In genomic region chr12:100997830-100998563, GRCm38 (mm10) we compare ENCODE assay signal across 10 mouse cellular contexts. TPM values are rescaled to one million over a fixed set of nuclear protein-coding genes. Genes with fewer than 3 reads are reported as not detected.
DNase-seq lines count a peak whose midpoint lies in the region; ATAC-seq and TF ChIP-seq lines count a peak whose summit lies in the region.
"Had no signal": no experiment of that assay in that cellular context is flagged by ENCODE, and none has a peak within 500 bp of the region (broad histone marks: within the 10 kb centered on the region; RNA-seq: fewer than 3 reads in every experiment).

No protein-coding gene starts in this region.

- TF ChIP-seq CTCF in hindbrain, postnatal 0 days (IDR thresholded peaks at IDR 0.05; ENCODE audit: low read depth), result no peak

- H3K27ac ChIP-seq in hindbrain, embryonic 10.5 days, result peak overlapping the region; percentile 9; the same call in 1 of the 2 replicates
- H3K27ac ChIP-seq in hindbrain, postnatal 0 days, result no peak overlapping the region
- 0 out of 2 replicates have a peak overlapping the region, but pooled peaks have one; percentile 34 for H3K27ac ChIP-seq in embryonic facial prominence, embryonic 15.5 days (replicated peaks)
- H3K27ac ChIP-seq in limb, embryonic 13.5 days, result no peak overlapping the region
- H3K27ac ChIP-seq in heart, embryonic 12.5 days (ENCODE audit: poor library complexity, severe bottlenecking), result no peak overlapping the region
- H3K27ac ChIP-seq: heart, embryonic 15.5 days had no signal

- peaks cover 10% of the 10 kb centered on the region; the same call in 1 of the 2 replicates for H3K36me3 ChIP-seq in hindbrain, embryonic 10.5 days
- no peaks in the 10 kb centered on the region for H3K36me3 ChIP-seq in hindbrain, postnatal 0 days (ENCODE audit: insufficient read depth, low read length)
- no peaks in the 10 kb centered on the region for H3K36me3 ChIP-seq in embryonic facial prominence, embryonic 15.5 days
- H3K36me3 ChIP-seq in limb, embryonic 13.5 days, result no peaks in the 10 kb centered on the region
- H3K36me3 ChIP-seq in heart, embryonic 12.5 days, result no peaks in the 10 kb centered on the region
- H3K36me3 ChIP-seq: heart, embryonic 15.5 days had no signal

- no peaks in the 10 kb centered on the region for H3K9me3 ChIP-seq in hindbrain, embryonic 10.5 days
- H3K9me3 ChIP-seq in hindbrain, postnatal 0 days (ENCODE audit: low read length), result no peaks in the 10 kb centered on the region
- no peaks in the 10 kb centered on the region for H3K9me3 ChIP-seq in embryonic facial prominence, embryonic 15.5 days (replicated peaks)
- no peaks in the 10 kb centered on the region for H3K9me3 ChIP-seq in limb, embryonic 13.5 days
- no peaks in the 10 kb centered on the region for H3K9me3 ChIP-seq in heart, embryonic 12.5 days (replicated peaks)
- H3K9me3 ChIP-seq: heart, embryonic 15.5 days had no signal

- no peak overlapping the region for H3K4me2 ChIP-seq in hindbrain, postnatal 0 days (ENCODE audit: low read depth, low read length)
- no peak overlapping the region for H3K4me2 ChIP-seq in embryonic facial prominence, embryonic 15.5 days (replicated peaks)
- H3K4me2 ChIP-seq in limb, embryonic 13.5 days (replicated peaks), result no peak overlapping the region
- no peak overlapping the region for H3K4me2 ChIP-seq in heart, embryonic 12.5 days
- H3K4me2 ChIP-seq: heart, embryonic 15.5 days had no signal

- no peak overlapping the region for H3K9ac ChIP-seq in hindbrain, postnatal 0 days (replicated peaks; ENCODE audit: low read length)
- H3K9ac ChIP-seq in embryonic facial prominence, embryonic 15.5 days, result no peak overlapping the region
- no peak overlapping the region for H3K9ac ChIP-seq in limb, embryonic 13.5 days
- no peak overlapping the region for H3K9ac ChIP-seq in heart, embryonic 12.5 days
- H3K9ac ChIP-seq: heart, embryonic 15.5 days had no signal

- DNase-seq in hindbrain, embryonic 10.5 days (ENCODE audit: low spot score), result no peak
- DNase-seq in hindbrain, postnatal 0 days (ENCODE audit: low spot score), result no peak
- DNase-seq in ES-CJ7 (ENCODE audit: low read depth, low spot score), result peak; percentile 31
- no peak for DNase-seq in layer of hippocampus, postnatal 25 days (ENCODE audit: extremely low spot score in 1 of 2, low spot score in 1 of 2)
- DNase-seq in left cerebral cortex, adult 11 months (ENCODE audit: low spot score), result no peak
- DNase-seq: layer of hippocampus, postnatal 36 days had no signal

- no peak overlapping the region for H3K4me3 ChIP-seq in hindbrain, embryonic 10.5 days
- no peak overlapping the region for H3K4me3 ChIP-seq in hindbrain, postnatal 0 days (ENCODE audit: low read length)
- H3K4me3 ChIP-seq in embryonic facial prominence, embryonic 15.5 days (replicated peaks), result no peak overlapping the region
- no peak overlapping the region for H3K4me3 ChIP-seq in limb, embryonic 13.5 days
- no peak overlapping the region for H3K4me3 ChIP-seq in heart, embryonic 12.5 days
- H3K4me3 ChIP-seq: heart, embryonic 15.5 days had no signal

- no peak for ATAC-seq in hindbrain, postnatal 0 days
- no peak for ATAC-seq in embryonic facial prominence, embryonic 15.5 days (ENCODE audit: insufficient number of reproducible peaks, low FRiP score, low TSS enrichment, low read depth)
- peak; percentile 34; the same call in 1 of the 2 replicates for ATAC-seq in limb, embryonic 13.5 days (ENCODE audit: low FRiP score, low read depth)
- ATAC-seq in heart, embryonic 12.5 days (ENCODE audit: insufficient number of reproducible peaks, low FRiP score), result no peak

- WGBS in hindbrain, embryonic 10.5 days, result 35% methylated on average over 10 of the region's 10 CpGs
- 40% methylated on average over 10 of the region's 10 CpGs for WGBS in hindbrain, postnatal 0 days
- WGBS in embryonic facial prominence, embryonic 15.5 days, result 11% methylated on average over 10 of the region's 10 CpGs
- WGBS in limb, embryonic 13.5 days, result 7% methylated on average over 10 of the region's 10 CpGs
- WGBS in heart, embryonic 12.5 days, result 18% methylated on average over 10 of the region's 10 CpGs

- peaks cover 6% of the 10 kb centered on the region; the same call in 1 of the 2 replicates for H3K27me3 ChIP-seq in hindbrain, embryonic 10.5 days (ENCODE audit: insufficient read depth, poor library complexity, severe bottlenecking)
- H3K27me3 ChIP-seq in hindbrain, postnatal 0 days (ENCODE audit: insufficient read depth, low read length), result no peaks in the 10 kb centered on the region
- no peaks in the 10 kb centered on the region for H3K27me3 ChIP-seq in embryonic facial prominence, embryonic 15.5 days
- peaks cover 19% of the 10 kb centered on the region for H3K27me3 ChIP-seq in limb, embryonic 13.5 days
- H3K27me3 ChIP-seq in heart, embryonic 12.5 days (replicated peaks), result peaks cover 42% of the 10 kb centered on the region

- peaks cover 97% of the 10 kb centered on the region for H3K4me1 ChIP-seq in hindbrain, embryonic 10.5 days (replicated peaks)
- H3K4me1 ChIP-seq in hindbrain, postnatal 0 days (ENCODE audit: insufficient read depth, low read length), result peaks cover 15% of the 10 kb centered on the region; the same call in 1 of the 2 replicates
- H3K4me1 ChIP-seq in embryonic facial prominence, embryonic 15.5 days, result peaks cover 39% of the 10 kb centered on the region
- peaks cover 45% of the 10 kb centered on the region for H3K4me1 ChIP-seq in limb, embryonic 13.5 days
- H3K4me1 ChIP-seq in heart, embryonic 12.5 days (replicated peaks), result peaks cover 25% of the 10 kb centered on the region

RNA-seq across cellular contexts. Expression of gene Ccdc88c, which starts 30.9 kb away (rescaled TPM):
- 13.3 and 17.6 TPM in 2 replicates for polyA plus RNA-seq in hindbrain, embryonic 10.5 days (2016; fragmentation: Nextera tagmentation; extraction: Ambion mirVana)
- 17.7 and 23.3 TPM in 2 replicates for total RNA-seq in hindbrain, postnatal 0 days (2014; rRNA removed)
- polyA plus RNA-seq in hindbrain, postnatal 0 days (2015; fragmentation: Nextera tagmentation; extraction: Ambion mirVana), result 11.2 and 13.0 TPM in 2 replicates
- 6.7 and 7.3 TPM in 2 replicates for polyA plus RNA-seq in embryonic facial prominence, embryonic 15.5 days (2015; fragmentation: Nextera tagmentation; extraction: Ambion mirVana)
- polyA plus RNA-seq in limb, embryonic 13.5 days (2015; fragmentation: Nextera tagmentation; extraction: Ambion mirVana), result 2.9 and 3.7 TPM in 2 replicates
- 10 to 100 TPM; 26.7 to 40.1 TPM for total RNA-seq in layer of hippocampus, postnatal 25 days (2021)
- 2.0 and 2.3 TPM in 2 replicates for polyA plus RNA-seq in heart, embryonic 12.5 days (2016; fragmentation: Nextera tagmentation; extraction: Ambion mirVana)

Comparison
In these comparisons a context has a peak if more than half of its experiments do, and no peak if none do; other contexts are left out.
1. H3K27ac ChIP-seq: peak in hindbrain, embryonic 10.5 days (single experiment) and embryonic facial prominence, embryonic 15.5 days (single experiment); none in hindbrain, postnatal 0 days (single experiment), limb, embryonic 13.5 days (single experiment) and heart, embryonic 12.5 days (single experiment).